Mouse (Mus musculus): ENCODE measurements around the gene Ube2h. TPM values are rescaled to one million over a fixed set of nuclear protein-coding genes. Genes with fewer than 3 reads are reported as not detected.

Ube2h gene
- 10 to 100 TPM; 50.4 to 51.2 TPM for total RNA-seq (2021)
- long read RNA-seq, experiment 1, full-length matches to known transcripts: 12 of 26 reads
- long read RNA-seq, experiment 1, partial matches to known transcripts: 1 of 26 reads
- long read RNA-seq, experiment 1, other reads (novel, unspliced or antisense): 13 of 26 reads
- long read RNA-seq, experiment 2, full-length matches to known transcripts: 21 of 49 reads
- long read RNA-seq, experiment 2, partial matches to known transcripts: 1 of 49 reads
- long read RNA-seq, experiment 2, other reads (novel, unspliced or antisense): 27 of 49 reads

DNA sequence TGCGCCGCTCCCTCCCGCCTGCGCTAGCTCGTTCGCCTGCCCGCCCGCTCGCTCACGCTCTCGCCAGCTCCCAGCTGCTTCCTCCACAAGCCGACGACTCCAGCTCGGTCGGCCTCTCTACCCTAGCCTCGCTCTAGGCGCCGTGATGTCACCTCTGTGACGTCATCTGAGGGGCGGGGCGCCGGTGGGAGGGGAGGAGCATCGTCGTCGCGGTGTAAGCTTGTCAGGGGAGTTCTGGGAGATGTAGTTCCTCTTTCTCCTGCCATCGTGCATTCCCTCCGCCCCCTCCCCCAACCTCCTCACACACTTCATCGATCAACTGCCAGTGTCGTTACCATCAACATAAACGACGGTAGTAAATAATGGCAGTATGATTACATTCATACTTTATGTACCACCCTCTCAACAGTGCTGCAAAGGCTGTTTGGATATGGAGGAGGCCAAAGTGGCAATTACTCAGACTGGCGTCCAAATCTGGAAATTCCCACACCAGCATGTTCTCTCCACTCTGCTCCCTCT, at the start of gene Ube2h:
Gene Ube2h, minus strand, starts transcription at position 141 of the 519 bp plus-strand sequence.
- intact Hi-C loops (cut with DNase I): loop anchor here (5.0 kb wide), 1 partner anchor 53 kb away; no protein-coding TSS in a partner anchor
- DNase-seq: peak; percentile 99 to 100

DNA sequence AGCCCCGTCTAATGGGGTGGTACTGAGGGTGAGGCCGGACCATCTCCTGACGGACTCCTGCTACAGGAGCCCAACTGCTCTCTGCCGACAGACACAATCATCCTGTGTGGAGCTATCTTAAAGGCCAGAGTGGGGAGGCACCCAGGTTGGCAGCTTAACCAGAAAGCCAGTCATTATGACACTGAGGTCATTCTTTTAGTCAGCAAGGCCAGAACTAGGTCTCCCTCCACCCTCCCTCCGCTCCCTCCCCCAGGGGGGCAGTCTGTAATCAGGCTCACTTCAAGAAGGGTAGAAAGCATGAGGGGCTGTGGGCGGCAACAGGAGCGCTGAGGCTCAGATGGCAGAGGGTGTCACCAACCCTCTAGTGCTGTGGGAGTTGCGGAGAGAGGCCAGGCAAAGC, 49.3 kb upstream of the Ube2h start:
- no peak for DNase-seq
- intact Hi-C loops (cut with DNase I): loop anchor here (10.0 kb wide), 1 partner anchor 259 kb away; no protein-coding TSS in a partner anchor

DNA sequence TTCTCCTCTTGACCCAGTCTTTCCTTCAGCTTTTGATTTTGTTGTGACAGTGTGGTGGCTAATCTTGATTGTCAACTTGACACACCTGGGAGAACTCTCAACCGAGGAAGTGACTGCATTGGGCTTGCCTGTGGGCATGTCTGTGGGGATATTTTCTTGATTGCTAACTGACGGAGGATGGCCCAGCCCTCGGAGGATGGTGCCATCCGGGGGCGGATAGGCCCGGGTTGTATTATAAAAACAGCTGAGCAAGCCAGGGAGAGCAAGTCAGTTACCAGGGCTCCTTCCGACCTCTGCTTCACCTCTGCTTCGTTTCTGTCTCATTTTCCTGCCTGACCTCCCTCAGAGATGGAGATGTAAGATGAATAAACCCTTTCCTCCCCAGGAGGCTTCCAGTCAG, 48.4 kb upstream of the Ube2h start:
- intact Hi-C loops (cut with DNase I): loop anchor here (10.0 kb wide), 1 partner anchor 258 kb away; no protein-coding TSS in a partner anchor
- no peak for DNase-seq

DNA sequence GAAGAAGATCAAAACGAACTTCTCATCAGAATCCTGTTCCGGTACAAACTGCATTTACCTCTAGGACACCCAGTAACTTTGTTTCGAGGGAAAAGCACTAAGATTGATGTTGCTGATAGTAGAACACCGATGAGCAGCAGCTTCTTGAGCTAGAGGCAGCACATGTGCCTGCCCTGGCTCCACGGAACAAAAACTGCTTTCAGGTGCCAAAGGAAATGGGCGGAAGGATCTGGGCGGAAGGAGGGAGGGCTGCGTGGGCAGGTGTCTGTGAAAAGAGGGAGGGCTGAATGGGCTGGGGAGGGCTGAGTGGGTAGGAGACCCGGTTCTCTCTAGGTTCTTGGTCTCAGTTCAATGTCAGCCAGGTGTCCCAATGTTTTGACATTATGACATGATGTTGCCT, 47.0 kb upstream of the Ube2h start:
- DNase-seq: no peak
- intact Hi-C loops (cut with DNase I): loop anchor here (10.0 kb wide), 1 partner anchor 256 kb away; no protein-coding TSS in a partner anchor

DNA sequence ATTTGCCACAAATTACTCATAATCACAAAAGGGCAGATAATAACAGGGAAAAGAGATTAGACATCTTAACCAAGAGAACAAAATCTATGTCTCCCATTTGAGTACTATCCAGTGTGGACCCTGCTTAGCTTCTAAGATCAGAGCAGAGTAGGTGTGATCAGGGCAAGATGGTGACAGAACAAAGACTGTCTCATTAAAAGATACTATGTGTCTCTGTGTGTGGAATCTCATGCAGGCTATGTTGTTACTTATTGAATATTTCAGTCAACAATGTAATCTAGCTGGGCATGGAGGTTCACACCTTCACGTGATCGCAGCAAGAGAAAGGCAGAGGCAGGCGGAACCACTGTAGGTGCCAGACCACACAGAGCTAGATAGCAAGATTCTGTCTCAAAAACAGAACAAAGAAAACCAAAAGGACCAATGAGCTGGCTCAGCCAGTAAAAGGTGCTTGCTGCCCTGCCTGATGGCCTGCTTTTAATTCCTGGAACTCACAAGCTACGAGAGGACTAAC, 43.0 kb upstream of the Ube2h start:
- no peak for DNase-seq
- intact Hi-C loops (cut with DNase I): no loop called here

DNA sequence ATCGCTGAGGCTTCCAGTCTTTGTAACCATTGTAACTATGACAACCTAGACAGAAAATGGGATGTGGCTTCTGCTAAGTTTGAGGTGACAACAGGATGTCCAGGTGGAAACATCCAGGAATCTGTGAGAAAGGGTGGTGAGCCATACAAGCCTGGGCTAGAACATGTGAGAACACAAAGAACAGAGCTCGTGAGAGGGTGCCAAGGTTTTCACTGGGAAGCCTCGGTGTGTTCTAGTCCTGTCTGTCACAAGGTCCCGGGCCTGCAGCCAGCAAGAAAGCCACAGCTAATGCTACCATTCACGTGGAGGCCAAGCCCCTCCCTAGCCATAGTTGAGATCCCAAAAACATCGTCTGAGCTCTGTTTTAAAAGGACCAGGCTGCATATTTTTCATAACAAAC, 42.4 kb upstream of the Ube2h start:
- no peak for DNase-seq

DNA sequence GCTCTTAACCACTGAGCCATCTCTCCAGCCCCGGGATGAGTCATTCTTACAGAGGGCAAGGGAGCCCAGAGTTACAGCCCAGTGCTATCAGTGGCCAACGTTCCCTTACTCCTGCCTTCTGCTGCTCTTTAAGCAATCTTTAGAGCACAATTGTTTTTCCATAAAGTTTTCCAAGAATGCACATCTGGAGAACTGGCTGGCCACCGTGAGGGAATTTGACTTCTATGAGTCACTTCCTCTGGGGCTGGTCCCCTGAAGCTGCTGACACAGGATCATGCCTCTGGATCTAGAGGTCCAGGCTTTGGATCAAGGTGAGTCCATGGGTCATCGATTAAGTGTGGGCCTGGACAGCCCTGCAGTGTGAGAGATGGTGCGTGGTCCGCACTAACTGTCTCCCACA, 39.7 kb upstream of the Ube2h start:
- DNase-seq: no peak
- intact Hi-C loops (cut with DNase I): no loop called here

More for the DNA sequence above, 42.4 kb upstream of the Ube2h start:
- intact Hi-C loops (cut with DNase I): no loop called here

DNA sequence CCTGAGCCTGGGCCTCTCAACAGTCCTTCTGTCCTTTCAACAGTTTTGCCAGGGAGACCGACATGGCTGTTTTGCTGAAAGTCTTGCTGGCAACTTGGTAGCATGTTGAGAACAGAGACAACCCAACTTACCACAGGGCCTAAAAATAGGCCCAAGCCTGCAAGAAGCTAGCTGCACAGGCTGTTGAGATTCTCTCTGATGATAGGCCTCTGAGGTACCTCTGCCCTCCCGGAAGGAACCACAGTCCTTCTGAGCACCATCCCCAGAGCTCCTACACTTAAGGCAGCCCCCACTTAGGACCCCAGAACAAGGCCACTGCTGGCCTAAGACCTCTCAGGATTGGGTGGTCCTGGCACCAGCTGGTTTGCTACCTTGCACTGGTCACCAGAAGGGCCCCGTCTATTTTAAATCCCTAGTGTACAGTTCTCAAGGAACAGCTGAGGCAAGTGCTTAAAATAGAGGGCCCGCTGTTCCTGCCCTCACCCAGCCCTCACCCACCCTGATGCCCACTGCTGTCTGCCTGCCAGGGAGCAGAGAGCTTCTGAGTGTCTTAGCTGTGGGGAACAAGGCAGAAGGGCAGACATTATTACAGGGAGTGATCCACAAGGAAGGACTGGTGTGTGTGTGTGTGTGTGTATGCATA, 36.0 kb upstream of the Ube2h start:
- intact Hi-C loops (cut with DNase I): no loop called here
- no peak for DNase-seq

DNA sequence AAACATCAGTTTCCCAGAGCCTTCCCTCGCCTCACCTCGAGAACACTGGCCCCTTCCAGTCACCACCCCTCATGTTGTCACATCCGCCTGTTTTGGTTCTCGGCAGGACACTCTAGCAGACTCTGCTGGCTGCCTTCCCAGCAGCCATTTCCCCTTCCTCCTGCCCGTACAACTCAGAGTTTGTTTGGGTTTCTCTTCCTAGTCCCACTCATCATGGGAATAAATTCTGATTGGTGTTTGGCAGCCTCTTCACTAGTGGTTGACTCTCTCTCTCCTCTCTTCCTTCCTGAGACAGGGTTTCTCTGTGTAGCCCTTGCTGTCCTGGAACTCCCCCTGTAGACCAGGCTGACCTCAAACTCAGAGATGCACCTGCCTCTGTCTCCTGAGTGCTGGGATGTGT, 32.6 kb upstream of the Ube2h start:
- intact Hi-C loops (cut with DNase I): no loop called here
- peak in 1 of 2 experiments; percentile 57 for DNase-seq

DNA sequence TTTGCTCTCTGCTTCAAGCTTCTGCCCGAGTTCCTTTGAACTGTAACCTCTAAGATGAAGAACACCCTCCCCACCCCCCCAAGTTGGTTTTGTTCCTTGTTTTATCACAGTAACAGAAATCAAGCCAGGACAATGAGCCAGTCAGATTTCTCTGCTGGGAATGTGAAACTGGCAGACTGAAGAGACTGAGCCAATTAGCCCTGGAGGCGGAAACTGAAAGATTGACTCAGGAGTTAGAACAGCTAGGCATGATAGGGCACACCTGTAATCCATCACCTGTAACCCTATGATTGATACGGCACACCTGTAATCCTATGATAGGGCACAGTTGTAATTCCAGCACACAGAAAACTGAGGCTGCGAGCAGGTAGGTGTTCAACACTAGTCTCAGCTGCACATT, 27.9 kb upstream of the Ube2h start:
- no peak for DNase-seq
- intact Hi-C loops (cut with DNase I): no loop called here

DNA sequence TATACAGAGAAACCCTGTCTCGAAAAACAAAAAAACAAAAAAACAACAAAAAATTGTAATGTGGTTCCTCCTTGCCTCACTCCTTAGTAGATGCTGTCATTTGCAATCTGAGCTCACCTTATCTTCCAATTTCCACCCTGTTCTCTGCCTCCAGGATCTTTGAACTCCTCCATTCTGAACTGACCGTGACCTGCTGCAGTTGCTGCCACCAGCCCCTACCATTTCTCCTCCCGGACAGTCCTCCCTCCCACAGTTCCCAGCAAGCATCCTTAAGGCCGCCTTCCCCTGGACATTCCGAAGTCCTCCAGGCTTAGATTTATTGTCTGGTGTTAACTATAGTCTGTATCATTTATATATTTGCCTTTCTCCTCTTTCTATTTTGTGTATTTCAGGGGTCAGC, 26.4 kb upstream of the Ube2h start:
- DNase-seq: no peak
- intact Hi-C loops (cut with DNase I): no loop called here

DNA sequence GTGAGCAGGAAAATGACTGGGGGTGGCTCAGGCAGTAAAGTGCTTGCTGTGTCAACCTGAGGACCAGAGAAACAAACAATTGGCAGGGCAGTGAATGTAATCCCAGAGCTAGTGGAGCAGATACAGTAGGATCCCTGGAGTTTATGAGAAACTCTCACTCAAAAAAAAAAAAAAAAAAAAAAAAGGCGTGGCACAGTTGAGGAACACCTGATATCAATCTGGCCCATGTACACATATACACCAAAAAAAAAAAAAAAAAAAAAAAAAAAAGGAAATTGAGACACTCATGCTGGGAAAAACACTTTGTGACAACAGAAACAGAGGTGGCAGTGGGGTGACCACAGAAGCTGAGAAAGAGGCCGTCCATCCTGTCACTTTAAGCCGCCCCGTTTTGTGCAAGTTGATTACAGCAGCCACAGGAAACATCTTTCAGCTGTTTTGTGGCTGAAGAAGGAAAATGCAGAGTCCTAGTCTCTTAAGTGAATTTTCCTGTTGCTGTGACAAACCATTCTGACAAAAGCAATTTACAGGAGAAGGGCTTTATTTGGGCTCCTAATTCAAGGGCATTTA, 21.7 kb upstream of the Ube2h start:
- no peak for DNase-seq
- intact Hi-C loops (cut with DNase I): no loop called here

DNA sequence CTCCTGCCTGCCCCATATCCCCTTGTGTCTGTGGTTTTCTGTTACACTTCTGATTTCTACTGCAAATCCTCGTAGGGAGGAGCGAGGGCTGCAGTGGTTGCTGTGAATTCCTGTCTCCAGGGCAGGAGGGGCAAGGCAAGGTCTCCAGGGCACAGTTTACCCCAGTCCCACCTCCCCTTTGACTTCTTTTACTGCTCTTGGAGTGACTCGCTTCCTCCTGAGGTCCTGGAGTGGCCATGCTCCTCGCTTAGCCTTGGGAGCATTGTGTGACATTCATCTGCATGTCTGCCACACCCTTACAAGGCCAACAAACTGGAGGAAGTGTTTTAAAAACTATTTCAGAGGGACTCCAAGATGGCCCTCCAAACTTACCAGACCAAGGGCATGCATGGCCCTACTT, 16.7 kb upstream of the Ube2h start:
- intact Hi-C loops (cut with DNase I): no loop called here
- DNase-seq: no peak

DNA sequence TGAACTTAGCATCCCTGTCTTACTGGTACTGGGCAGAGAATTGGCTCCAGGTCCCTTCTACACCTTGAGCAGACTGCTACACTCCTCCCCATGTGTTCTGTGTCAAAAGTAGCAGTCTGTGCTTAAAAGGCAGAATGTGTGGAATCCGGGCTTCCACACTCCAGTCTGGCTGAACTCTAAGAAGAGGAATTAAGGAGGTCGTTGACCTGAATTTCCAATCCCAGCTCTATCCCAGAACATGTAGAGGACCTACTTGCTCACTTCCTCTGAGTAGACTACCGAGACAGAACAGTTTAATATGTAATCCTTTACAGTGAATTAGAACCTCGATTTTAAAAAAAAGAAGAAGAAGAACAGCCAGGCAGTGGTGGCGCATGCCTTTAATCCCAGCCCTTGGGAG, 14.9 kb upstream of the Ube2h start:
- intact Hi-C loops (cut with DNase I): no loop called here
- no peak for DNase-seq

DNA sequence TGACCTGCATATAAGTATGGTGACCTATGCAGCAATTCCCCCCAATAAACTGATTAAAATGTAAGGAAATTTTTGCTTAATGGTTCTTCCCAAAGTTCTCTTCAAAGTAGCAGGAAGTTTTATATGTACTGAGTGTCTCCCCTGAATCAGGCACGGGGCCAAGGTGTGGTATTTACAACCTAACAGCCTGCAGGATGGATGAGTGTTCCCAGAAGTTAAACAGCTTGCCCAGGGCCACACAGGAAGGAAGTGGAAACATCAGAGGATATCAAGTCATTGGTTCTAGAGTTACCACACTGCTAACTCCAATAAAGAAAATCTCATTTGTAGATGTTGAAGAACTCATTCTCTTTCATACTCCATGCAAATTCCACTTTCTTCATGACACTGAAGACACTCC, 7.7 kb upstream of the Ube2h start:
- intact Hi-C loops (cut with DNase I): no loop called here
- no peak for DNase-seq

DNA sequence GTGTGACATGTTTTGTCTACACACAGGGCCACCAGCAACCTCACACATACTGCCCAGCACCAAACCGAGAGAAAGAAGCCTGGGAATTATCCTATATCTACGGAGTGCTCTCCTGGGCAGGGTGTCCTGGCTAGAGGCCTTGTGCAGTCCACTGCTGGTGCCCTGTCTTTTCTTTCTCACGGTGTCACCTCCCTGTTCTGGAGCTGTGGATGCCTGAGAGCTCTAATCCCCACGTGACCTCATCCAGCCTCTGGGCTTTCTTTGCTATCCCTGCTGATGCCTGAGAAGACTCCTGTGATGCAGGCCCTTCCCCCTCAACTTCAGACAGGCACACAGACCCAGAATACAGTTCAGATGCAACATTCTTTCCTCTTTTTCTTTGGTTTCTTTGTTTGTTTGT, 4.4 kb upstream of the Ube2h start:
- no peak for DNase-seq
- intact Hi-C loops (cut with DNase I): no loop called here

DNA sequence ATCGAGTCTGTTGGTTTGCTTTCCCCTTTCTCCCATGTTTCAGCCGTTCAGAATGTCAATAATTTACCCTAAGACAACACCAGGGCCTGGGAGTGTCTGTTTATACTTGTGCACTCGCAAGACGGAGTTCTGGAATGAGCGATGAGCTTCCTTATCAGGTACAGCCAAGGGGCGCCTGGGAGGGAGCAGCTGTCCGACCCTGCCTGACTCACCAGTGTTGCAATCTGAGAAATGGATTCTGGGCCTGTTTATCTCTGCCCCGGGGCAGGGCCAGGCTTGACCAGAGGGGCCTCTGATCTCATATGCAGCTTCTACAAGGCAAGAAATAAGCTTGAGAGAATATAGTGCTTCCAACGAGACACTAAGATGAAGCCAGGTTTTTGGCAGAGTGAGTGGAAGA, 3.4 kb upstream of the Ube2h start:
- no peak for DNase-seq
- intact Hi-C loops (cut with DNase I): no loop called here

DNA sequence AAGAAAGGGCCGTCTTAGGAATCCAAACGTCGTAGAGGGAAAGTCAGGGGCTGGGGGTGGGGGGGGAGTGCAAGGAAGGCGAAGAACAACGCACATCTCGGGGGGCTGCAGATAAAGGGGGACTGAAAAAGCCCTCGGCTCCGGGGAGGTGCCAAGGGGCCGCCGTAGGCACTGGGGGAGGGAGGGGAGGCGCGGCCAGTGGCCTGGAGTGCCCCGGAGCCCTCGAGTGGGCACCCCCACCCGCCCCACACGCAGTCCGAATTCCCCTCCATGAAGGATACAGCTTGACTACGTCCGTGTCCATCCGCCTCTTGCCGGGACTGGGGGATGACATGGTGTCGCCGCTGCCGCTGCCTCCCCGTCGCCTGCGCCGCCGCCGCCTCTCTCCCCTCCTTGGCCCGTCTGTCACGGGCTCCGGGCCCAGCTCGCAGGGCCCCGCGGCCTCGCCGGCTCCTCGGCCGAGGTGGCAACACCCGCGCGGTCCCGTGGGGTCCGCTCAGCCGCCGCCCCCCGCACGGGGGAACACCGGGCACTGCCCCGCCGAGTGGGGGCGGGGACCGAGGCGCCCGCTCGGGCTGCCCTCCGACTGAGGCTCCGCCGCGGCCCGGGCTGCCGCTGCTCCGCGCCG, 454 bp downstream of the Ube2h start:
- intact Hi-C loops (cut with DNase I): loop anchor here (5.0 kb wide), 1 partner anchor 53 kb away; no protein-coding TSS in a partner anchor
- peak; percentile 17 to 21 for DNase-seq

DNA sequence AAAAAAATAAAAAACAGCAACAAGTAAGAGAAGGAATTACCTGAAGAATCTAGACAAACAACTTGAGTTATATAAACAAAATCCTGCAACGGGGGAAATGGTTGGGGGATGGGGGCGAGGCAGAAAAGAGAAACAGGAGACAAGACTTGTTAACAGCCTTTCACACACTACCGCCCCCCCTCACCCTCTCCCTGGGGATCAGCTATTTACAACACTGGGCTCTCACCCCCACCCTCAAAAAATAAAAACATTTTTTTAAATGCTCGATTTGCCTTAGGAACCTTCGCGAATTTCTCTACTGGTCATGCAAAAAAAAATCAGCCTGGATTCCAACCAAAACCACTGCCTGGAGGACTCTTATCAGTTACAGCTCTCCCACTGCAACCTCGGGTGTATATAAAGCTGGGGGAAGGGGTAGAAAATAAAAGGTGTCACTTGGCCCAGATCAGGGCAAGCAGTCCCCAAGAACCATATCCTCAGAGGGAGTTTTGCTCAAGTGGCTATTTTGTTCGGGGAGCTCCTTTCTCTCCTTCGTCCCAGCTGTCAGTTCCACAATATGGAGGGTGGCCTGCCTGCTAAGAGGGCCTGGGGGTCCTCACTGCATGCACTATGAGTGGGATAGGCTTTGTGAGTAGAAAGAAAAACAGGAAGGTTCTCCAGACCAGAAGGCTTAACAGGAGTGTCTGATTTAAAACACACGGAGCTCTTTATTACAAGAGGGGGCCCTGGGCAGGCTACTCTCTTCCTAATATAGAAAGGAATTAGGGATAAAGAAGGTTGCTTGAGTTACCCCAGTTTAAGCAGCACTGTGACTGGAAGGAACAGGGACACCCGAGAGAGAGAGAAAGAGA, 1.3 kb downstream of the Ube2h start:
- intact Hi-C loops (cut with DNase I): loop anchor here (5.0 kb wide), 1 partner anchor 54 kb away; no protein-coding TSS in a partner anchor

DNA sequence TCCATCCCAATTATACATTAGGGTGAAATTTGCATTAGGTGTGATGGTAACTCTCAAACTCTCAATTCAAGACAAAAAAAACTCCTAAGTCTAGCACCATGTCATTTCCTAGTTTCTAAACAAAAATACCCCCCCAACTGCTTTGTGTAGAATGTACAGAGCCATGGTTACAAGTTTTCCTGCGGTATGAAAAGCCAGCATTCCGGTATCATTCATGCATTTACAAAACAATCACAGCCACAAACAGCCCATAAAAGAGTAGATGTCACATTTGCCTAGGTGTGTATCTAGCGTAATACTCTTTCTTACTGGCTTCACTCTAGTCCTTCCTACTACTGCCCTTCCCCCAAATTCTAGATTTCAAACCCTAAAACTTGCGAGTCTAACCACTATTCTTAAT, 2.2 kb downstream of the Ube2h start:
- intact Hi-C loops (cut with DNase I): loop anchor here (5.0 kb wide), 1 partner anchor 55 kb away; no protein-coding TSS in a partner anchor
- no peak for DNase-seq

More for the DNA sequence above, 1.3 kb downstream of the Ube2h start:
- peak; percentile 23 to 27 for DNase-seq

Data from gastrocnemius, postnatal 36 days (tissue).